Mouse (Mus musculus) skeletal muscle tissue, adult 2 months (tissue): ENCODE measurements around the gene Moap1.

ENCODE experiments used
- DNase-seq: peaks from one replicate; pipeline ENCODE4 v3.0.0-alpha.2; 2012; ENCODE audit warnings: low read depth, low spot score

Moap1 gene

DNA sequence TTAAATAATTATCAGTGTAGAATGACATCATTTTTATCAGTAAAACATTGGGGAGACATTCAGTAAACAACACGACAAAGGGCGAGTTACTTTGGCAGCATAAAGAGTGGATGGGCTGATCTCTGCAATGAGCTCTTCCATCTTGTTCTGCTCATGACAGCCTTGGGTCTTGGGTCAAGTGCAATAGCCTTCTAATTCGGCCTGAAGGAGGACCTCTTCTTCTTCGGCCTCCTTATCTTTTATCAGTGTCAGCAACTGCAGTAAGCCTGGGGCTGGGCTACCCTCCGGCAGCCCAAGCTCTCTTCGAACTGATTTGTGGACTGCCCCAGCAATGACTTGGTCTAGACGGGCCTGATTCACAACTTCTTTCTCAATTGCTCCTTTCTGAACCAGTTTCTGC lies 1.4 kb downstream of the Moap1 start:
- DNase-seq = no peak

DNA sequence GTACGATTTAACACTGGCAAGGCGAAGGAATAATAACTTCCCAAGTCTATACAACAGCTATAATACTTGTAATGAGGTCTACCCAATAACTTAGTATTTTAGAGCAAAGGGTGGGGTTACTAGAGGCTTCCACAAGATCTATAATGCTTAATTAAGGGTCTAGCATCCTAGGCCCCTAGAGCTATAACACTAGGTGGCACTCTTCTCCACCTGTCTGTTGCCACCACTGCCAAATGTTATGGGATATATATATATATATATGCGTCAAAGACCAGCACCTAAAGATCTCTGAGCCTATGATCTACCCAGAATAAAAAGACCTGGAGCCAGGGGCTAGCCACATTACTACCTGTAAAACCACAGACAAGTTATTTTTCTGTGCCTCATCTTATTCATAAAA lies 3.2 kb downstream of the Moap1 start:
- no peak for DNase-seq

DNA sequence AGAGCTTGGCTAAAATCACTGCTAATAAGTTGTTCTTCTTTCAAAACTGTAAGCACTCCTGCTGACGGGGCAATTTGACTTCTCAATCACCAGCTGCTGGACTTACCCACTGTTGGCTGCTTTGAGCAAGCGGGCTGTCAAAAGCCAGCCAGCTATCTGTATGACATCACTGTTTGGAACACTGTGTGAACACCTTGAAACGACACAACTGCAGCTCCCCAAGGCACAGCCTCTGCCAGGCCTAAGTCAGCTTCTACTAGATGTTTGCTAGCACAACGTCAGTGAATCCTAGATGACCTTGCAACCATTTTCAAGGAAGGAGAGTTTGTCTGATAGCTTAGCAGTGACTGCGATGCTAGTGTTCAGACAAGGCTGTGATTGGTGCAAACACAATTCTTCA lies 4.4 kb downstream of the Moap1 start:
- DNase-seq = no peak

DNA sequence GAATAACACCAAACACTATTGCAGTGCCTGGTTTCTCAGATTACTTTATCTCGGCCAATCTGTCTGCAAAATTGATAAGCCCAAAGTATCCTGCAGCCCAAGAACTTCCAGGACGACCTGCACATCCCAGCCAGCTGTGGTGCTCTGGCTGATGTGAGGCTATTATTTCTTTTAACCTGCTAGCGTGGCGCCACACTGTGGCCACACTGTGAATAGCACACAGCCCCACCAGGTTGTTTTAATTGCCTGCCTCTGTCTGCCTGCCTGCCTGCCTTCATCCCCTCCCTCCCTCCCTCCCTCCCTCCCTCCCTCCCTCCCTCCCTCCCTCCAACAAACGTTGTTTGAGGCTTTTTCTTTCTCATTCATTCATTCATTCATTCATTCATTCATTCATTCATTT lies 10.1 kb downstream of the Moap1 start:
- no peak for DNase-seq

DNA sequence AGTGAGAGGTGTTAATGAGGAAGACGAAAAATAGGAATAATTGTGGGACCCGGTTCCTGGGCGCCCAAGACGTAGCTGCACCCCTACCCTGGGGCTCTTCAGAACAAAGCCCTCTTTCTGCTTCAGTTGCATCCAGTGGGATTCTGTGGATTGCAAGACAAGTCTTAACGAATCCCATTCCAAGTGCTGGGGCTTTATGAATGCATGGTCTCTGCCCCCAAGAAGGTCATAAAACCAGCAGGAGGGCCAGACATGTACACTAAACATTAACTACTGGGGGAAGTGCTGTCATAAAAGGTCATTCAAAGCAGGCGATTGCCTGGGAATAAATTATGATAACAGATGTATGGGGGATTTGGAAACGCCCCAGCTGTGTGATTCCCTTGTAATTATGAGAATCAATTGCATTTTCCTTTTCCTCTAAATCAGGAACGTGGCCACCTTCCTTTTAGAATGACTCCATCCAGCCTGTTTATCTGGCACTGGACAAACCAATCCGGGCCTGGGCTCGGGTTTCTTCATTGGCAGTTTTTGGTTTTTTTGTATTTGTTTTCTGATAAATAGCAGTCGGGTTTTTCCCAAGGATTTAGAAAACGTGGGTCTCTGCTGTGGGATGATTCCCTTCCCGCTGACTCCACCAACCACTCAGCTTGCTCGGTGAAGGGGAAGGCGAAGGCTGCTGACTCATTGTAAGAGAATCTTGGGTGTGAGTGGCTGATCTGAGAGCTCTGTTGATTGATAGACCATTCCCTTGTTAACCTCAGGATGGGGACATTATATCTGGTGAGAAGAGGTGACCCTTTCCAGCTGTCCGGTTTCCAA lies 12.5 kb downstream of the Moap1 start:
- no peak for DNase-seq

DNA sequence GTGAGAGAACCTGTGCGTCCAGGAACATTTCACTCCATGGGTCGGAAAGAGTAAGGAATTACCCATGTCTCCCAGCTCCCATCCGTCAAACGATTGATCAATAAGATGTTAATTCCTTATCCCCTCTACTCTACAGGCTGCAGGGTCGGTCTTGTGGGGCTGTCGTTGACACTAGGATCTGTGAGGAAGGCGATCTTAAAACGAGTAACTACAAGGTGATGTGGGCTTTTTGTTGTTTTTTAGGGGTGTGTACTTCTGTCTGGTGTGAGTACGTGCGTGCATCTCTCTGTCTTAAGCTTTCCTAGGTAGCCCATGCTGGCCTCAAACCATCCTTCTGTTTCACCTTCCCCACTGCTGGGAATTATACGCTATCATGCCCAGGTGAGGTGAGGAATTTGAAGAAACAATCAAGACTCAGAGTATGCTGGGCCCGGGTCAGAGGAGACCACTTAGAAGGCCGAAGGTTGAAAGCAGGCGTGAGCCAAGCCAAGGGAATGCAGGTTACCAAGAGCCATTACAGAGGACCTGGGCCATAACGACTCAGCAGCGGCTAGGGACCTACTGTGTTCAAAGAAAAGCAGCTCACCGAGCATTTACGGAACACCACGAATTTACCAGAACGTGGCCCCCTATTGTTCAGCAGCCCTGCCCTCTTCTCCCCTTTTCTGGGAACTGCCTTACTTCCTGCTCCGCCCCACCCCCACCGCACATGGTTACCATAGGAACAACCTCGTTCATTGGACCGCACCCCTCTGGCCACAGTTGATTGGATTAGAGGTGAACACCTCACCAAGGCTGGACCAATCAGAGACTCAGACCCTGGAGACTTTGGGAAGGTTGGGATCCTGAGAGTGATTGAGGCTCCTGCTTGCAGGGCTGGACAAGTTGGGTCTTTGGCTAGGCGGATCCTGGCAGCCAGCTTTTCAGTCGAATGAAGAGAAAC lies 13.3 kb downstream of the Moap1 start:
- DNase-seq = no peak

DNA sequence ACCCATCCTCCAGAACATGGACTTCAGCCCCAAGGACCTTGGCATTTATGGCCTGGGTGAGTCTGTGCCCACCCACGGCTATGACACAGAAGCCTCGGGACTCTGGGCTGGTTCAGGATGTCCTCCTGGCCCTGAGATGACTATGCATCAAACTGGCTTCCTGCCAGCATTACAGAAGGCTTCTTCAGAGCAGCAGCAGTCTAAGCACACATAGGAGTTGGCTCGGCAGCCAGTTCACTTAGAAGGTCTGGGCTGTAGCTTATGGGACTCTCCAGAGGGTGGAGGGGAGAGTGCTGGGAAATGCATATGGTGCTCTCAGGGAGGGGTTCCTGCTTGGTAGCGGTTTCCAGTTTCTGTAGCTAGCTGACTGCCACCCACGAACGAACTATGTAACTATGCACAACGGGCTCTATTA lies 17.7 kb downstream of the Moap1 start:
- no peak for DNase-seq

DNA sequence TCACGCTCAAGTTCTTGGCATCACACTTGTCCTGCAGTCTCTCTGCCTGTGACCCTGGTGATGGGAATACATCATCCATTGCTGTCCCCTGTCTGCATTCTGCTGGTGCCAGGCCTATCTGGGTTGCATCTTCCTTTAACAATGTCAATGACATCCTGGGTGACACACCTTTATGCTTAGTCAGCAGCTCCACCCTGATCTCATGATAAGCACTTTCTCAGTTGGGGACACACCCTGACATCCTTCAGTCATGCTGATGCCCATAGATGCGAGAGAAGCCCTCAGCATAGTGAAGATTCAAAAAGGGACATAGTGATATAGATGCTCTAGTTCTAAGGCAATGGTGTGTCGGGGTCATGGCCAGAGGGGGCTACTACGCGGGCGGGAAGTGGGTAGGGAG lies 18.3 kb downstream of the Moap1 start:
- DNase-seq = no peak

DNA sequence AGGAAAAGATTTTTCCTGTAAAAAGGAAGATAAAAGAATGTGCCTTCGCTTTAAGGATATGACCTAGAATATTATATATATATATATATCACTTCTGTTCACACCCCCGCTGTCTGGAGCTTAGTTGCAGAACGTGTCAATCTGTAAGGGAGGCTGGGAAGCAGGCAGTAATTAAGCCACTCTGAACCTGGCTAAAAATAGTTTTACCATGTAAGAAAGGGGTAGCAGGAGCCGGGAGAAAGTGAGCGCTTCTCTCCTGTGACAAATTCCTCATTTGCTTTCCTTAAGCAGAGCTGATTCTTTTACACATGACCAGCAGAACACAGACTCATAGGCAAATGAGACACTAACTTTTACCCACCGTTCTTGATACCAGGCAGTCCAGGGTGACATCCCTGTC lies 19.6 kb downstream of the Moap1 start:
- DNase-seq = no peak

DNA sequence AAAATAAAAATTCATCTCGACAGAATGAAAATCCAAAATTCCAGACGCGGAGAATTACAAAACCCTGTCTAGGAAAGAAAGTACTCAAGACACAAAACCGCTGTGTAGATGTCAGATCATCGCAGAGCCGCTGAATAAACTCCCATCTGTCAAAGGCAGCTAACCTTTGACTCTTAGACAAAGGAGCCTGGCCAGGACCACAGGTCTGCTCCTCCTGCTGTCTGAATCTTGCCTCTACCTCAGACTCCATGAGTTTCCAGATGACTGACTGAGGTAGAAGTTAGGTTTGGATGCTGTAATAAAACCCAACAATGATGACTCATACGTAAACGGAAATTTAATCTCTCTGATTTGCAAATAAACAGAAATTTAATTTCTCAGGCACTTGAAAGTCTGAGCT lies 20.5 kb downstream of the Moap1 start:
- no peak for DNase-seq

DNA sequence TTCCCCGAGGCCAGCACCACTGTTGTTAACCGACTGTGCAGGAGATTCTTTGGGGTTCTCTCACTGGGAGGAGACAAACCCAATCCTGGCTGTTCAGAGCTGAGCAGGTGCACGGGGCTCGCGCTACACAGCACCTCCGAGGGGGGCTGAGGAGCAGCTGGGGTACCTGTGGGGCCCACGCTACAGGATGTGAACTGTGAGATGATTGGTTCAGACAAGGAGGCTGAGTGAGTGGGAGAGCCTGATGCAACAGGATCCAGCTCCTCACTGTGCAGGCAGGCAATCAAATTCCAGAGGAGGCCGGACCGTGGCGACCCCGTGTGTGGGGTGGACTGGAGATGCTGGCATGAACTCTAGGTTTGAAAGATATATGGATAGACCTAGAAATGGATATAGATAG lies 21.0 kb downstream of the Moap1 start:
- no peak for DNase-seq

DNA sequence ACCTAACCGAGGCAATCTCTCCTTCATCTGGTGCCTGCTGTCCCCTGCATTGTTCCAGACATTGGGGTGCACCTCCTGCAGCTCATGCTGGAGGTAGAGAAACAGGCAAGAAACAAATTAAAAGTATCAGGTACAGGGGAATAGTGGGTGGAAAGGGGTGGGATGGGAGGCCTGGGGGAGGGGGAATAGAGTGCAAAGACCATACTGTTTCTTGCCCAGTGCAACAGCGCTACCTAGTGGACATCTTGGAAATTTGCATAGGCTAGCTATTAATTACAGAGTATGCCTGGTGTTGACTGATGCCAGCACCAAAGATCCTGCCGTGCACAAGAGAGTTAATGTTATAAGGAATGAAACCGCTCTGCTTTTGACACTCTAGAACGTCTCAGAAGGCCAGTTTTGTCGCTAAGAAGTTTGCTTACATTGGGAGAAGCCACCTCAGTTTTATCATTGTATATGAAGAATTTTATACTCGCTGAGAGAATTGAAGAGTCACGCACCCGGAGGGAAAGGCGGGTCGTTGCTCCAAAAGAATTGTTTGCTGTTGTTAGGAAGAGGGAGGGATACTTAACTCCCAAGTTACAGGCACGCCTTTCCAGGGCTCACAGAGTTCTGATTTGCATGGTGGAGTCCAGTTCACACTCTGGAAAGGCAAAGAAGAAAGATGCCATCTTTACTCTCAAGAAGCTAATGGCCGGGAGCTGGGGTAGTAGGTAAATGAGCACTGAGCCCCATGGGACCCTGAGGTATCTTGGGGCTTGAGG lies 23.7 kb downstream of the Moap1 start:
- DNase-seq = no peak

DNA sequence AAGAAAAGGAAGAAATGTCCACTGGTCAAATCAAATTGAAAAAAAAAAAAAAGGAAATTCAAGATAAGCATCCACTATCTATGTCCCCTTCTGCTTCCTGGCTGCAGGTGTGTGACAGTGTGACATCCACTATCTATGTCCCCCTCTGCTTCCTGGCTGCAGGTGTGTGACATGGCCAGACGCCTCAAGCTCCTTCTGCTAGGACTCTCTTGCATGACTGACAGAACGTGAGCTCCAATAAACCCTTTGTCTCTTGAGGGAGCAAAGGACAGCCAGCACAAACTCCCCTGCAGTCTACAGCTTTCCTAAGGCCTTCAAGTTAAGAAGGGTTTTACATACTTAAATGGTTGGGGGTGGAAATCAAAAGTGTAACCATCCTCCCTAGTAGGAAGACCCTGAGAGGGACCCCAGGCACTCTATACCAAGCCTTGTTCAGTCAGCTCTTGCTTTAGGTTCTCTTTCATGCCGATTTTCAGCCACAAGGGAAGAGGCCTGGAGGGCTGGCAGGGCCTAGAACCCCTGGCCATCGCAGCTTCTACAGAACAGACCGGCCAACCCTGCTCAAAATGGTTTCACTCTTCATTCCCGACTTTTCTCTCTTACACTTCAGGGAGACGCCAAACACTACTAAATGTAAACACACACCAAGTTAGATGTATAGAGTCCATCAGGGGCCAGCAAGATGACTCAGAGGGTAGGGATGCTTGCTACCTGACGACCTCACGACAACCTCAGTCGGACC lies 28.6 kb downstream of the Moap1 start:
- DNase-seq = no peak

DNA sequence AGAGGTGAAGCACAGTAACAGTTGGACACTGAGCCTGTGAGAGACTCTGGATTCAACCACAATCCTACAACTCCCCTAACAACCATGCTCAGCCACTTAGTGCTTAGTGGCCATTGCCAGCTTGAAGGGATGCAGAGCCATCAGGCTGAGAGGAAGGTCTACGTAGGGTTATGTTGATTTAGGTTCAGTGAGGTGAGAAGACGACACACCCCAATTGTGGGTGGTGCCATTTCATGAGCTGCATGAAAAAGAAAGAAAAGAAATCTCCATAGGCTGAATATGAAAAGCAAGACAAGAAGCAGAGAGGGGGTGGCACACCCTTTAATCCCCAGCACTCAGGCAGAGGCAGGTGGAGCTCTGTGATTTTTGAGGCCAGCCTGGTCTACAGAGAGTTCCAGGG lies 29.3 kb downstream of the Moap1 start:
- no peak for DNase-seq

DNA sequence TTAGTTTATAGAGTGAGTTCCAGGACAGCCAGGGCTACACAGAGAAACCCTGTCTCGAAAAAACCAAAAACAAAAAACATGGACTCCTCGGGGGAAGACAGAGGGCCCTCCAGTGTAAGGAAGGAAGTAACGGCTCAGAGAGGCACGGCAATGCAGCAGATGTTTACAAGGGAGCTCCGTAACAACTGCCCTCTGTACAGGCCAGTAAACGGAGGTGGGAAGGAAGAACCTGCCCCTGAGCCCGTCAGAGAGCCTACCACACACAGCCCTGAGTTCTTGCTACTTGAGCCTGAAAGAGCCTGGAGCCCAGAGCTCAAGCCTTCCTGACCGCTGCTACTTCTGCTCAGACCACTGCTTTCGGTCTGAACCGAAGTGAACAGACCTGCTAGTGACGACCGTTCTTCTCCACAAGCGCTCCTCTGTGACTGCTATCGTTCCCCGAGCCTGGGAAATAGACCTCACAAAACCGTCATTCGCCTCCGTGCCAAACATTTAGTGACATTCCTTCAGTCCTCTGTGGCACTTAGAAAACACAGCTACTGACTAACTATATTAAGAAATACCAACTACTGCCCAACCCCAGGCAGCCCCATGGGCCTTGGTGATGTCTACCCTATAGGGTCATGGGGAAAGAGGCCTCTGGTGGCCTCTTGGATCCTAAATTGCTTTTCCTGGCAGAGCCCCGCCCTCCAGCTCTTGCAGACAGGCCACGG lies 30.2 kb downstream of the Moap1 start:
- no peak for DNase-seq

DNA sequence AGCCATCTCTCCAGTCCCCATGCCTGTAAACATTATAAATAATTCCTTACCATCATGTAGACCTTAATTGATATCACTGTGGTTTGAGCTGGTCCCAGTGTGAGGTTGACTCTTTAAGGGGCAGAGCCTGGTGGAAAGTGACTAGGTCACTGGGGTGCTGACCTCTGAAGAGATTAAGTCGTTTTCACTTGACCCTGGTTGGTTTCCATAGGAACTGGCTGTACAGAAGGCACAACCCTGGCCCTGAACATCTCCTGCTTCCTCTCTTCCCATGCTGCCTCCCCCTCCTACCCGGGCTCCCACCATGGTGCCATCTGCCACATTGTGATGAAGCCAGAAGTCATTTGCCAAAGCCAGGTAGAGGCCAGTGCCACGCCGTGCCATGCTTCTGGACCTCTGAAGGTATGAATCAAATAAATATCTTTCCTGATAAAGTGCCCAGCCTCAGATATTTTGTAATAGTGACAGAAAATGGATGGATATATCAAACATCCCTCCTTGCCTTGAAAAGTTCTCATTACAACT lies 32.5 kb downstream of the Moap1 start:
- DNase-seq = no peak

DNA sequence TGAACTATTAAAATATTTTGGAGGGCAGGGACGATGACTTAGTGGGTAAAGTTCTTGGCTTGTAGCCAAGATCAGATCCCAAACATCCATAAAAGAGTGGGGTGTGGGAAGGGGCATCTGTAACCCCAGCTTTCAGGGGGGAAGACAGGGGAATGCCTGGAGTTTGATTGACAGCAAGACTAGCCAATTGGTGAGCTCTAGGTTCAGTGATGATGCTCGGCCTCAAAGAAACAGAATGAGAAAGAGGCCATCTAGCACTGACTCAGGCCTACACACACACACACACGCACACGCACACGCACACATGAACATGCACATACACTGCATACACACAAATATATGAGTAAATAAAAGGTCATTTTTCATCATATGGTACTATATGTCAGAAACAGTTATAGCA lies 33.6 kb downstream of the Moap1 start:
- DNase-seq = no peak

DNA sequence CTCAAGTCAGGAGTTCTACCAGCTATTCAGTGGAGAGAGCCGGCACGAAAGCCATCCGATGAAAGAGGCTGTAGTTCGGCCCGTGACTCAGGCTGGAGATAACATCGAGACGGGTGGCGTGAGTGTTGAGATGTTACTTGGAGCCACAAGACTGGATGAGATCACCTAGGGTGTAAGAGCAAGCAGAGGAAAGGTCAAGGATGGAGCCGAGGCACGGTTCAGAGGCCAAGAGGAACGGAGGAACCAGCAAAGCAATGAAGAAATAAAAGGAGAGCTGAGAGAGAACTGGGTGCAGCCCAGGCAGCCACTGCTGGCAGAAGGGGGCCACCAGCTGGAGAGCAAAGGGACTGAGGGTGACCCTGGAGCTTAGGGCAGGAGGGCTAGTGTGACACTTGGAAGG lies 35.2 kb downstream of the Moap1 start:
- no peak for DNase-seq

DNA sequence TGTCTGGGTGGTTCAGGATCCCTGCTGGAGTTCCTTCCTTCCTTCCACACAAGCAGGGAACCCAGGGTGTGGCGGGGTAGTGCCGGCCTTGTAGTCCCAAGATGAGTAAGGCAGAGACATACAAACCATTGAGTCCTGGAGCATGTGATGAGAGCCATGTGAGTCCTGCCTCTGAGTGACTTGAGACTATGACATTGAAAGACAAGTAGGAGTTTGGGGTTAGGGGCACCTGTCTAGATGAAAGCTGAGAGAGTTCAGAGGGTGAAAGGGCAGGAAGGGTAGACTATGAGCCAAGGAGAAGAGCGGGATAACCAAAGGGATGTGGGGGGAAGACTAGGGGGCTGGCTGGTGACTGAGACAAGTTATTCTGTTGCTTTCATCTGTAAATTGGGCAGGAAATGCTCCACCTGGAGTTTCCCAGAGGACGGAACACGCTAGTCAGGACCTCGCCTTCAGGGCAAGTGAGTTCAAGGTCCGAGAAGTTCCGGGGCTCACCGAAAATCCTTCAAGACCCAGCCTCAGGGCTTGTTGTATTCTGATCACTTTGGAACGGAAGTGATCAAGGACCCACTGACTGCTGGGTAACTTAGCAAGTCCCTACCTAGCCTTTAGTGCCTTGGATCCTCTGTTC lies 36.5 kb downstream of the Moap1 start:
- no peak for DNase-seq
